Mouse (Mus musculus) B cell, adult 2 months (primary cell): ENCODE data around the gene Gucy2g.
A peak's percentile ranks its signal among the peaks of the same experiment; 100 is the strongest.
"Not testable (repeated sequence)": the region's sequence is repeated elsewhere in the genome, so short reads cannot be mapped to it uniquely, and the experiment has no call there.

Experiments
- DNase-seq, 2 experiments: peaks; one replicate each; pipeline ENCODE4 v3.0.0; 2022

Gene Gucy2g

DNA sequence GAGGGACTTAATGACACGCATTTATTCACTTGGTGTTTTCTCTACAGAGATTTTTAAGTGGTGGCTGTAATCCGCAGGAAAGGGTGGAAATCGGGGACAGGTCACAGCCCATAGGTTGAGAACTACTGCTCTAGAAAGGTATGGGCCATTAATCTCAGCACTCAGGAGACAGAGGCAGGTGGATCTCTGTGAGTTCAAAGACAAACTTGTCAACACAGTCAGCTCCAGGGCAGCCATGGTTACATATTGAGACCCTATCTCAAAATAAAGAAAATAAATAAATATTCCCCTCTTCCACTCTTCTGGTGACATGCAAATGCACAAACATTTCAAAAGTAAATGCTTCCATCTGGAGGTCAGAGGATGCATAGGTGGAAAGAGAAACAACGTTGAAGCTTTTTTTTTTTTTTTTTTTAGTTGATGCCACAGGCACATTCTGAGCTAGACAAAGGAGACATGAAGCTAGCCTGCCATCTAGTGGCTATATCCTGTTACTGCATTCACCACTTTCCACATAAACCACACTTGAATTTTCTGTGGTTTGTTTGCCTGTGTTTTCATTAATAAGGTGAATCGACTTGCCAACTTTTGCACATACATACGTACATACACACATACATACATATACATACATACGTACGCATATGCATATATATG is 34.4 kb downstream of the Gucy2g start:
- peak; percentile 45 to 53 for DNase-seq

GRCm38 (mm10) chr19:55198303-55198702 is 42.7 kb downstream of the Gucy2g start:
- peak; percentile 35 to 39 for DNase-seq

DNA sequence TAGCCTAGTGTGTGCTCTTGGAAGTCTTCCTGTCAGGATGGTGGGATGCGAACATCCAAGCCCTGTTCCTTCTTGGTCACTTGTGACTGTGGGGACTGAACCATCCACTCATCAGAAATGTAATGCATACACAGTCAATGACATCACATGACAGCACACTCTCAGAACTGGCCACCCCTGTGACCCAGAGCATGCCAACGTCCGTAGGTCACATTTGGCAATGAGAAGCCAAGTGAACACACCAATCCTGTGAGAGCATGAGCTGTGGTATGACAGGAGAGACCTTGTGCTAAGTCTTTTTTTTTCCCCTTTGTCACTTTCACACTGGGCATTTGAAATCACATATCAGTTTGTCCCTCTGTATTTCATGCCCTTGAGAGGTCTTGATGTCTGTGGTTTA is 45.5 kb downstream of the Gucy2g start:
- DNase-seq = no peak

GRCm38 (mm10) chr19:55194520-55195170 is 46.4 kb downstream of the Gucy2g start:
- no peak for DNase-seq

- DNase-seq = no peak
Measured at GRCm38 (mm10) chr19:55193717-55194394, 47.2 kb downstream of the Gucy2g start.

DNA sequence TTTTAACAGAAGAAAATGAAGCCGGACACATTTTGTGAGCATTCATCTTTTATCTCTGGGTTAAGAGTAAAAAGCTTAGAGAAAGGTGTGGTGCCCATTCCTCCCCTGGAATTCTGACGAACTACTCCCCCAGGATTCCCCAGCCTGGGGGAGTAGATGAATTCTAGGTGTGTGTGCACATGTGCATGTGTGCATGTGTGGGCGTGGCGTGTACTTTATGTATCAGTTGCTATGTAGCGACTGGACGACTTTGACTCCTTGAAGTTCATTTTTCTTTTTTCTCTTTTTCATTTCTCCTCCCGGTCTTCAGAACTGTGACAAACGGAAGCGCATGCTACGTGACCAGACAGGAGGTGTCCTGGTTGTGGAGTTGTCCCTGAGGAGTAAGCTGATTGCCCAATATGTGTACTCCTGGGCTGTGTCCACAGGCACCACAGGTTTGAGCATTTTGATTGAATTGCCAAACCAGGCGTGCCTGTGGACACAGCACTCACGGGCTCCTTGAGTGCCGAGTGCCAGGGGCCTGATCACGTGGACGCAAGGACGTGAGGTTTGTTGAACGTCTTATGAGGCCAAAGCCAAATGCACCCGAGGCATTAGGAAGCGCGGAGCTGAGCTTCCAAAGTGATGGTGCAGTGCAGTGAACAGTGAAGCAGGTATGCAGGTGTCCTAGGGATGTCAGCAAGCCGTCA is 48.6 kb downstream of the Gucy2g start:
- DNase-seq = no peak

- no peak for DNase-seq
Measured at GRCm38 (mm10) chr19:55191596-55191995, 49.4 kb downstream of the Gucy2g start.

DNA sequence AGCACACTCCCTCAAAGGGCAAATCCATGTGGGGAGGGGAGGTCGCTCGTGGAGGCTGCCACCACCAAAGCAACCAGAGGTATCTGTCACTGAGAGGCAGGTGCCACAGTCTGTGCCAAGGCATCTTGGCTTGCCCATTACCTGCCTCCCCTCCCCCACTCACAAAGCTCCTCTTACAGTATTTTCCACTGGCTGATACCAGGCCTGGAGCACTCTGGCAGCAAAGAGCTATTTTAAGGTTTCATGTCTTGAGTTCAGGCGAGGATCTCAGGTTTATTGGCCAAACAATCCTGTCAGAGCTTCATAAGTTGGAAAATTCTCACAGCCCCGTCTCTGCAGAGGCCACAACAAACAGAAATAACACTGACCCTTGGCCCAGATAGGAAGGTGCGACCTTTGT is 51.0 kb downstream of the Gucy2g start:
- DNase-seq = no peak

- DNase-seq = no peak
Measured at GRCm38 (mm10) chr19:55185651-55186050, 55.4 kb downstream of the Gucy2g start.

GRCm38 (mm10) chr19:55185074-55185473 is 56.0 kb downstream of the Gucy2g start:
- DNase-seq = no peak

GRCm38 (mm10) chr19:55184442-55184841 is 56.6 kb downstream of the Gucy2g start:
- DNase-seq = no peak

- DNase-seq = no peak
Measured at GRCm38 (mm10) chr19:55180433-55180832, 60.6 kb downstream of the Gucy2g start, which contains the start of gene Tectb. Gene Tectb (plus strand): TSS chr19:55180733.

DNA sequence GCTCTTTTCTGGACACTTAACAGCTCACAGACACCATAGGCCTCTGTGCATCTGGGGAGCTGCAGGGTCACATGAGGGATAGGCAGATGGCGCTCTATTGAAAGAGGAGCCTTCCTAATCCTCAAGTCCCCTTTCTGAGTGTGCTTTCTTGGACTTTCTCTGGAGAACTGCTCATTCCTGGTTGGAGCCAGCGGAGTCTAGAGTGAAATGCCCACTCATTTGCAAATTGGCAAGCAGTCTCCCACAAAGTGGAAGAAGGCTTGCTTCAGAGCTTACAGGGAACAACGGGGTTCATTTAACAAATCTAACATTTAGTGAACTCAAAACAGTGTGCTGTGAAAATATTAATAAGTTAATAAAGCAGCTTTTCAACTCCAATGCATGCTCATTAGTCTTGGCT is 63.9 kb downstream of the Gucy2g start:
- DNase-seq = no peak

DNA sequence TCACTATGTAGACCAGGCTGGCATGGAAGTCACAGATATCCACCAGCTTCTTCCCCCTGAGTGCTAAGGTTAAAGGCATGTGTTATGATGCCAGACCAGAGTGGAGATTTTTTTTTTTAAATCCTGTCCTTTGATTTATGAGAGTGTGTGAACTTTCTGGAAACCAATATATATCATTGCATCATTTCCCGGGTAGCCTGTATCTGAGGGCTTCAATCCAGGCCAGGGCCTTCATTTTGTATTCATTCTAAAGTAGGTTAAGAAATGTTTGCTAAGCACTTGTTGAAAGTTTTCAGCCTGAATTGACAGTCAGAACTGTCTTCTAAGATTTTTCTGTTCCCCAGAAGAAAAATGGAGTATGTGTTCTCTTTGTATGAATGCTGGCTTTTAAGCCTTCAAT is 69.5 kb downstream of the Gucy2g start:
- no peak for DNase-seq

- no peak for DNase-seq
Measured at GRCm38 (mm10) chr19:55170399-55170798, 70.6 kb downstream of the Gucy2g start.

GRCm38 (mm10) chr19:55169236-55169729 is 71.8 kb downstream of the Gucy2g start:
- not testable (repeated sequence) for DNase-seq

GRCm38 (mm10) chr19:55168360-55168759 is 72.7 kb downstream of the Gucy2g start:
- no peak for DNase-seq

- DNase-seq = no peak
Measured at GRCm38 (mm10) chr19:55167741-55168140, 73.3 kb downstream of the Gucy2g start.

- no peak for DNase-seq
Measured at GRCm38 (mm10) chr19:55166741-55167140, 74.3 kb downstream of the Gucy2g start.

DNA sequence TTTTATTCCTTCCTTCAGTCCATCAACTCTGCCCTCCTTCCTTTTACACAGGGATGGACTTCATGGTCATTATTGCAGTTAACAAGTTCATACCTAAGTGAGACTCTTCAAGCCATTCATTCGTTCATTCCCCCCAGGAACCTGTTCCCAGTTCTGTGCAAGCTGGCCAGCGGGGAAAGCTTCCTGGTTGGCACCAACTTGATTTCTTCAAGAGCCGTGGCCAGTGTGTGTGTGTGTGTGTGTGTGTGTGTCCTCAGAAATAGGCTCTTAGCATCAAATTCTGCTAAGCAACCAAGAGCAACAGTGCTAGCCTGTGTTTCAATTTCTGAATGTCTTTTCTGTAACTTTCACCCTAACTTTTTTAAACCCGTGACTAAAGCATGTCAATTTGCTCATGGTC is 75.1 kb downstream of the Gucy2g start:
- DNase-seq = no peak

GRCm38 (mm10) chr19:55165183-55165865 is 75.7 kb downstream of the Gucy2g start:
- DNase-seq = no peak

DNA sequence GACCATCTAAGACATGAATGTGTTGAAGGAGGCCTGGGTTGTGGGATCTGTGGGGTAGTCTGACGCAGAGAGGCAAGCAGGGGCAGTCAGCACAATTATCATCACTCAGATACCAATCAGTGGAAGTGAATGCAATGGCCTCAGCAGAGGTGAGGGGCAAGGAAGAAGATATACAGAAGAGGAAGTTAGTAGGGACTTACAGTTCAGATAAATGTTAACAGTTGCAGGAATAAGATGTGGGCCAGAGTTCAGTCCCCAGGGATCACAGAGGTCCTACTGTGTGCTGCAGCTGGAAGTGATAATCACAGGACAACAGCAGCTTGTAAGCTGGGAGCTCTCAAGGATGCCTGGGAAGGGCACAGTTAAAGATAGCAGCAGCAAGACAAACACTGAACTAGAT is 76.9 kb downstream of the Gucy2g start:
- DNase-seq = no peak

GRCm38 (mm10) chr19:55162271-55162670 is 78.8 kb downstream of the Gucy2g start:
- no peak for DNase-seq
